Mouse (Mus musculus) CH12.LX (cell line): Measurements from ENCODE around the gene Tusc2. TPM values are rescaled to one million over a fixed set of nuclear protein-coding genes. Genes with fewer than 3 reads are reported as not detected.

Source experiments
- DNase-seq: peaks from one replicate; pipeline ENCODE4 v3.0.0-alpha.2; 2013; ENCODE audit errors: extremely low read depth
- H3K27ac ChIP-seq: 2 replicates; pipeline ENCODE4 v1.5.1; 2012; ENCODE audit warnings: low read depth, mild to moderate bottlenecking, control low read depth, moderate library complexity; ENCODE audit not compliant: insufficient read depth
- H3K27me3 ChIP-seq: replicated peaks from 2 replicates; pipeline ENCODE3; 2012; ENCODE audit warnings: inconsistent platforms
- H3K36me3 ChIP-seq, 2 experiments: replicated peaks in 1 of 2; 2 replicates each; pipeline versions ENCODE3 to v1.6.1; 2012; ENCODE audit warnings: inconsistent platforms in 1 of 2, low read length in 1 of 2, mild to moderate bottlenecking in 1 of 2, mixed read lengths in 1 of 2, moderate library complexity in 1 of 2; ENCODE audit not compliant: control insufficient read depth in 1 of 2, insufficient read depth in 1 of 2
- H3K4me1 ChIP-seq, 2 experiments: 2 replicates each; pipeline ENCODE4 v1.6.1; 2012; ENCODE audit warnings: inconsistent platforms in 1 of 2, moderate library complexity in 1 of 2; ENCODE audit not compliant: insufficient read depth in 2 of 2, control insufficient read depth in 1 of 2
- H3K4me2 ChIP-seq: 2 replicates; pipeline ENCODE4 v1.6.1; 2012; ENCODE audit warnings: low read depth, mild to moderate bottlenecking, control low read depth; ENCODE audit not compliant: poor library complexity, insufficient read depth, severe bottlenecking
- H3K4me3 ChIP-seq, 3 experiments: fragments of 150-350 bp in 1 of 3; sonication (generic) in 1 of 3; replicated peaks in 1 of 3; 2 replicates each; pipeline versions ENCODE3 to v1.5.1; 2011 to 2012; ENCODE audit warnings: low read depth in 2 of 3, low read length in 2 of 3, mild to moderate bottlenecking in 2 of 3, moderate library complexity in 2 of 3, control low read depth in 1 of 3, improper control_type of control experiment in 1 of 3, inconsistent platforms in 1 of 3, mixed read lengths in 1 of 3; ENCODE audit not compliant: poor library complexity in 1 of 3
- H3K79me2 ChIP-seq: replicated peaks from 2 replicates; pipeline ENCODE4 v1.6.1; 2012; ENCODE audit warnings: mild to moderate bottlenecking, moderate library complexity; ENCODE audit not compliant: control insufficient read depth, poor library complexity, insufficient read depth, severe bottlenecking; ENCODE audit errors: extremely low read depth
- H3K9ac ChIP-seq: 2 replicates; pipeline ENCODE4 v1.6.1; 2012; ENCODE audit warnings: low read depth, mild to moderate bottlenecking, control low read depth, moderate library complexity; ENCODE audit not compliant: insufficient read depth
- H3K9me3 ChIP-seq: replicated peaks from 2 replicates; pipeline ENCODE3; 2012; ENCODE audit warnings: low read length, inconsistent platforms, mixed read lengths
- BHLHE40 ChIP-seq: IDR thresholded peaks from 2 replicates; pipeline ENCODE4 v1.6.1; 2011; ENCODE audit warnings: mild to moderate bottlenecking, low read depth, low read length, improper control_type of control experiment
- CHD1 ChIP-seq: IDR thresholded peaks from 2 replicates; pipeline ENCODE4 v1.6.1; 2012; ENCODE audit warnings: low read depth, low read length, improper control_type of control experiment, inconsistent platforms
- CHD2 ChIP-seq: IDR thresholded peaks from 2 replicates; pipeline ENCODE4 v1.6.1; 2011; ENCODE audit warnings: low read length, improper control_type of control experiment
- CTCF ChIP-seq, 2 experiments: IDR thresholded peaks in 1 of 2; conservative IDR thresholded peaks in 1 of 2; 2 replicates each; pipeline ENCODE4 v1.5.1; 2011 to 2012; ENCODE audit warnings: low read depth in 2 of 2, low read length in 2 of 2, improper control_type of control experiment in 1 of 2, inconsistent platforms in 1 of 2, mild to moderate bottlenecking in 1 of 2, moderate library complexity in 1 of 2
- E2F4 ChIP-seq: IDR thresholded peaks from 2 replicates; pipeline ENCODE4 v1.6.1; 2011; ENCODE audit warnings: low read depth, low read length, improper control_type of control experiment; ENCODE audit not compliant: insufficient replicate concordance
- EP300 ChIP-seq: IDR thresholded peaks from 2 replicates; pipeline ENCODE4 v1.6.1; 2011; ENCODE audit warnings: low read length, improper control_type of control experiment
- ETS1 ChIP-seq: conservative IDR thresholded peaks from 2 replicates; pipeline ENCODE4 v1.6.1; 2012; ENCODE audit warnings: low read depth, mild to moderate bottlenecking, inconsistent platforms, low read length, improper control_type of control experiment, moderate library complexity
- GABPA ChIP-seq: IDR thresholded peaks from 2 replicates; pipeline ENCODE4 v1.6.1; 2012; ENCODE audit warnings: low read depth, low read length, improper control_type of control experiment, inconsistent platforms; ENCODE audit not compliant: insufficient replicate concordance
- HCFC1 ChIP-seq: IDR thresholded peaks from 2 replicates; pipeline ENCODE4 v1.6.1; 2012; ENCODE audit warnings: low read depth, mild to moderate bottlenecking, inconsistent platforms, low read length, improper control_type of control experiment
- IRF4 ChIP-seq: IDR thresholded peaks from 2 replicates; pipeline ENCODE4 v1.6.1; 2014; ENCODE audit warnings: low read depth, mild to moderate bottlenecking, inconsistent platforms, low read length, improper control_type of control experiment
- MAX ChIP-seq: IDR thresholded peaks from 2 replicates; pipeline ENCODE4 v1.6.1; 2011; ENCODE audit warnings: low read length, improper control_type of control experiment
- MEF2A ChIP-seq: IDR thresholded peaks from 2 replicates; pipeline ENCODE4 v1.6.1; 2014; ENCODE audit warnings: low read depth, mild to moderate bottlenecking, inconsistent platforms, low read length, improper control_type of control experiment, borderline replicate concordance
- MXI1 ChIP-seq: IDR thresholded peaks from 2 replicates; pipeline ENCODE4 v1.6.1; 2011; ENCODE audit warnings: mild to moderate bottlenecking, low read depth, low read length, improper control_type of control experiment
- MYC ChIP-seq: IDR thresholded peaks from 2 replicates; pipeline ENCODE4 v1.6.1; 2011; ENCODE audit warnings: low read depth, mild to moderate bottlenecking, improper control_type of control experiment, low read length
- NELFE ChIP-seq: IDR thresholded peaks from 2 replicates; pipeline ENCODE4 v1.6.1; 2011; ENCODE audit warnings: low read depth, low read length, improper control_type of control experiment
- NRF1 ChIP-seq: IDR thresholded peaks from 2 replicates; pipeline ENCODE4 v1.6.1; 2014; ENCODE audit warnings: low read depth, mild to moderate bottlenecking, inconsistent platforms, low read length, improper control_type of control experiment, moderate library complexity
- PAX5 ChIP-seq: IDR thresholded peaks from 2 replicates; pipeline ENCODE4 v1.6.1; 2012; ENCODE audit warnings: low read length, inconsistent platforms, mixed read lengths
- RAD21 ChIP-seq: IDR thresholded peaks from 2 replicates; pipeline ENCODE4 v1.6.1; 2011; ENCODE audit warnings: low read depth, mild to moderate bottlenecking, low read length, improper control_type of control experiment, moderate library complexity
- RCOR1 ChIP-seq: conservative IDR thresholded peaks from 2 replicates; pipeline ENCODE4 v1.6.1; 2012; ENCODE audit warnings: low read depth, mild to moderate bottlenecking, inconsistent platforms, low read length, improper control_type of control experiment
- SIN3A ChIP-seq: IDR thresholded peaks from 2 replicates; pipeline ENCODE4 v1.6.1; 2012; ENCODE audit warnings: low read length, improper control_type of control experiment, inconsistent platforms
- TCF12 ChIP-seq: IDR thresholded peaks from 2 replicates; pipeline ENCODE4 v1.6.1; 2014; ENCODE audit warnings: low read depth, mild to moderate bottlenecking, inconsistent platforms, low read length, improper control_type of control experiment
- UBTF ChIP-seq: IDR thresholded peaks from 2 replicates; pipeline ENCODE4 v1.6.1; 2012; ENCODE audit warnings: low read depth, mild to moderate bottlenecking, inconsistent platforms, low read length, improper control_type of control experiment, moderate library complexity
- USF1 ChIP-seq: IDR thresholded peaks from 2 replicates; pipeline ENCODE4 v1.6.1; 2014; ENCODE audit warnings: low read depth, mild to moderate bottlenecking, inconsistent platforms, low read length, improper control_type of control experiment
- ZKSCAN1 ChIP-seq: IDR thresholded peaks from 2 replicates; pipeline ENCODE4 v1.6.1; 2012; ENCODE audit warnings: low read depth, inconsistent platforms, low read length, improper control_type of control experiment, borderline replicate concordance
- ZMIZ1 ChIP-seq: IDR thresholded peaks from 2 replicates; pipeline ENCODE4 v1.6.1; 2012; ENCODE audit warnings: low read depth, mild to moderate bottlenecking, inconsistent platforms, low read length, improper control_type of control experiment
- ZNF384 ChIP-seq: IDR thresholded peaks from 2 replicates; pipeline ENCODE4 v1.6.1; 2012; ENCODE audit warnings: low read depth, low read length, improper control_type of control experiment, inconsistent platforms
- dilution Hi-C: fragments of 300-500 bp; cut with MboI; formaldehyde crosslinking; loops from 2 replicates; pipeline ENCODE4 v1.14.3; 2020; ENCODE audit warnings: low sequenced_read_pairs; ENCODE audit not compliant: extremely low pct_unique_long_range_greater_than_20kb, extremely low pct_ligation_motif_present
- in situ Hi-C: fragments of 300-500 bp; cut with MboI; formaldehyde crosslinking; loops from 3 replicates; pipeline ENCODE4 v1.14.3; 2019; ENCODE audit warnings: low sequenced_read_pairs, low pct_ligation_motif_present, low pct_unique_long_range_greater_than_20kb, mixed read lengths
- polyA plus RNA-seq: library from polyadenylated mRNA; unstranded; fragments of >175 nt; gene quantifications from 2 replicates; pipeline ENCODE4 v1.2.1, GENCODE M21; 2012; ENCODE audit warnings: low read depth; ENCODE audit not compliant: insufficient read length
- total RNA-seq, 2 experiments: library from RNA; depleted of rRNA; stranded (reverse); fragments of 300-350 nt in 1 of 2; fragments of >200 nt in 1 of 2; gene quantifications; 2 replicates each; pipeline ENCODE4 v1.2.3; 2012 to 2014

The Tusc2 gene
- total and polyA plus RNA-seq, 3 experiments, result 23.0 to 39.2 (median 33.3) TPM

- H3K9me3 ChIP-seq, result no peaks in the 10 kb centered on the region
- TF ChIP-seq E2F4 (0 out of 2 replicates have a peak, but pooled peaks have one; percentile 8), EP300 (no peak), ETS1 (peak; percentile 76), HCFC1 (no peak), GABPA (no peak), MEF2A (no peak), MYC (peak; percentile 99), ZKSCAN1 (no peak), BHLHE40 (peak; percentile 99), NELFE (no peak), ZNF384 (no peak), PAX5 (no peak), RAD21 (no peak), SIN3A (peak; percentile 76), CHD1 (no peak), MXI1 (peak; percentile 96), NRF1 (no peak), ZMIZ1 (no peak), USF1 (peak; percentile 20), RCOR1 (no peak), UBTF (no peak), IRF4 (no peak), MAX (peak; percentile 95), CHD2 (no peak), CTCF (conservative IDR thresholded peaks at IDR 0.05 in 1 of 2, IDR thresholded peaks at IDR 0.05 in 1 of 2; ENCODE audit: low read depth in 2 of 2, low read length in 2 of 2) (no peak), TCF12 (no peak)
- TF ChIP-seq, all 38 proteins: peak for 8
- in situ Hi-C loops (no loop called here), dilution Hi-C loops (no loop called here)
- H3K27me3 ChIP-seq, result no peaks in the 10 kb centered on the region
- peak; percentile 53 for DNase-seq
- H3K4me2 ChIP-seq, result peak overlapping the region; percentile 79
- H3K4me1 ChIP-seq, result peaks cover 8 to 22% of the 10 kb centered on the region in 2 experiments
- peak overlapping the region; percentile 67 for H3K9ac ChIP-seq
- H3K79me2 ChIP-seq, result peaks cover 18% of the 10 kb centered on the region
- H3K27ac ChIP-seq, result no peak overlapping the region; the same call in 1 of the 2 replicates
- peak overlapping the region; percentile 83 to 92 (median 85) for H3K4me3 ChIP-seq
- H3K36me3 ChIP-seq, result peaks cover 36 to 66% of the 10 kb centered on the region in 2 experiments
Measured at GRCm38 (mm10) chr9:107587833-107588639, 25.0 kb downstream of the Tusc2 start.
